Mouse (Mus musculus) adrenal gland, adult 8-10 months (tissue): Measurements from ENCODE around the gene Gm47996. TPM values are rescaled to one million over a fixed set of nuclear protein-coding genes. Genes with fewer than 3 reads are reported as not detected.
A peak's percentile ranks its signal among the peaks of the same experiment; 100 is the strongest.
"Not testable (repeated sequence)": the region's sequence is repeated elsewhere in the genome, so short reads cannot be mapped to it uniquely, and the experiment has no call there.

ENCODE experiments used
- DNase-seq: peaks from one replicate; pipeline ENCODE4 v3.0.0; 2022
- total RNA-seq, 4 experiments: library from RNA; stranded (reverse); gene quantifications; 2 replicates each; pipeline ENCODE4 v1.2.4; 2022

The Gm47996 gene
- not detected for total RNA-seq

- not testable (repeated sequence) for DNase-seq
Measured at GRCm38 (mm10) chr1:151209824-151210355, at the start of gene Gm47996. Gene Gm47996 (plus strand): TSS chr1:151210131.

DNA sequence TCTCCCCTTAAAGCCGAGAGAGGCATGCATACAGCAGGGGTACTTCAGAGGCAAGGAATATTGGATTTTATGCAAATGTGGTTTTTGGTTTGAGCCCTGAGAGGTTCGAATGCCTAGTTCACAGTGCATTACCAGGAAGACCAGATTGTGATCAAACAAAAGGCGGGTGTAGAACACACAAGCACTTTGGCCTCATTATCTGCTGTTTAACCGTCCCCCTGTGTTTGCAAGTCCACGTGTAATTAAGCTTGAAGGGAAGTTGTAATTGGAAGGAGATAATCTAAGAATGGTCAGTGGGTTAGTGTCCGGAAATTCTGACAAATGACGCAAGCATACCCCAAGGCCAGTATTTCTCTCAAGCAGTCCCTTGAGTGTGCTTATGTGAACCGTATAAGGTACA, 43.9 kb upstream of the Gm47996 start:
- no peak for DNase-seq

- no peak for DNase-seq
Measured at GRCm38 (mm10) chr1:151167297-151168047, 42.5 kb upstream of the Gm47996 start.

- DNase-seq, result no peak
Measured at GRCm38 (mm10) chr1:151168637-151169036, 41.3 kb upstream of the Gm47996 start.

- no peak for DNase-seq
Measured at GRCm38 (mm10) chr1:151171572-151172461, 38.1 kb upstream of the Gm47996 start.

GRCm38 (mm10) chr1:151177030-151177936, 32.6 kb upstream of the Gm47996 start:
- DNase-seq, result peak; percentile 9

GRCm38 (mm10) chr1:151177937-151178271, 32.0 kb upstream of the Gm47996 start:
- no peak for DNase-seq

DNA sequence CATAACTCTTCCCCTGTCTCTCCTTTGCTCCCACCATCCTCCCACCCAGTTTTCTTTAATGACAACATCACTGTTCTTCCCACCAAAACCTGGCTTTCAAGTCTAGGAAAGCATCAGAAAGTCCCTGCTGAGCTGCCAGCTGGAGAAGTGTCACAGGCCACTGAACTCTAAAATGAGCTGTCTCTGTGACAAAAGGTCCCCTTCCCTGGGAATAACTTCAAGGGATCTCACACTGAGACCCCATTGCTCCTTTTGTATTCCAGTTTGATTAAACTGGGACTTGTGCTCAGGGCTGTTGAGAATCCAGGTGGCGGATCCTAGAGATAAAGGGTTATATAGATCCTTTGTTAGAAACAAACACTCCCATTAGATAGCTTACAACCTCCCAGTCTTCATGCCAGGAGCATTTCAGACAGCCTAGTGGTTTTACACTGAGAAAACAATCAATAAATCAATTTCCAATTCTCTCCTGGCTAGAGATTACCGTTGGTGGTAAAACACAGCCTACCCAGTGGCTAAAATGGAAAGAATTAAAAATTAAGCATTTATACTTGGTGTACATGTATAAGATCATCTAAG, 31.3 kb upstream of the Gm47996 start:
- DNase-seq, result no peak

- no peak for DNase-seq
Measured at GRCm38 (mm10) chr1:151180167-151180566, 29.8 kb upstream of the Gm47996 start.

GRCm38 (mm10) chr1:151182266-151182665, 27.7 kb upstream of the Gm47996 start, which contains the start of gene Gm47985:
Gene Gm47985 (plus strand): TSS chr1:151182537.
- not testable (repeated sequence) for DNase-seq

DNA sequence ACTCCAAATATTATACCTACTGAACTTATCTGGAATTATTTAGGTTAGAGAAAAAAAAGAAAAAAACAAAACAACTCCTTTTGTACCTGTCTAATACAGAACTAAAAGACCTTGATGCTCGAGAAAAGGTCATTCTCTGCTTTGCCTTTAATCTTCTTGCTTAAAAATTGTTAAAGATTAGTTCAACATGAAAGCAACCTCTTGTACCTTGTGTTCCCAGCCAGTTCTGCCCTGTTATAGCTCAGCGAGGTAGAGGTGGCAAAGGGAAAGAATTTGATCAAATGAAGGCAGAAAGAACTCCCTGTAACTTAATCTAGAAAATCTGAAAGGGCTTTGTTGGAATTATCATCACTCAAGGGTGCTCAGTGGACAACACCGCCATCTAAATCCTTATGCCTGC, 23.7 kb upstream of the Gm47996 start:
- not testable (repeated sequence) for DNase-seq

DNA sequence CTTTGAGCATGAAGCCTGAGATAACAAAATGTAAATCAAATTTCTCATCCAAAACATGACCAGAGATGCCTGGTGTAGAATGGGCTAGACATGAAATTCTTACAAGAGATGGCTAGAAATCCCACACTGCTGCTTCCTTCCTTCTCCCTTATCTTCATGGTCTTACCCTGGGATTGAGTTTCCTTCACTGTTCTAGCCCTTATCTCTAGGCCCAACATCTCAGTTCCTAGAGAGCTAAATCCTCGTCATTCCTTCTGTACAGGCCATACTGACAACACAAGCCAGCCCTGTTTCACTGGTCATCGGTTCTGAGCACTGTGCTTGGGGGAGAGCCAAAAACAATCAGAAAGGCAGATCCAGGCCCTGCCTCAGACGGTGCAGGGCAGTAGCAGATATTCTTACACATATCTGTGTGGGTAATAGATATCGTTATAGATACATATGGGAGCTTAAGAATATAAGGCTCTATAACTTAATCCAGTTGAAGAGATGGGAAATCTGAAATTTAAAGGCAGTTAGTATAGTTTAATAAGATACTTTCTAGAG, 23.0 kb upstream of the Gm47996 start:
- DNase-seq, result not testable (repeated sequence)

DNA sequence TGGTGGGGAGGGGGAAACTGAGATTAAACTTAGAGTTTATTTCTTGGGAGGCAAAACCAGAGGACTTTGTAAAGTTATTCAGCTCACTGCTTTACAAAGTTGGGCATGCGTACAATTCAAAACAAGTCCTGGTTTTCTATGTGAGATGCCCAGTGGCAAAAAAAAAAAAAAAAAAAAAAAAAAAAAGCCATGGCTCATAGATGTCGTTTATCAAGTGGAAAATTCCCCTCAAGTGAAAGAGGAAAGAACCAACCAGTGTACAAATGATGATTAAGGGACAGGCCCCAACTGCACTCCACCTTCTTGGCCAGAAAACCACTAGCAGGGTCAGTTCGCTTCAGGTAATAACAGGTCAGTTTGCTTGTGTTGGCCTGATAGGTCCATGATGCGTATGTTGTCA, 21.5 kb upstream of the Gm47996 start:
- no peak for DNase-seq

- not testable (repeated sequence) for DNase-seq
Measured at GRCm38 (mm10) chr1:151192075-151192474, 17.9 kb upstream of the Gm47996 start, which contains the start of gene Gm8947. Gene Gm8947 (plus strand): TSS chr1:151192376.

DNA sequence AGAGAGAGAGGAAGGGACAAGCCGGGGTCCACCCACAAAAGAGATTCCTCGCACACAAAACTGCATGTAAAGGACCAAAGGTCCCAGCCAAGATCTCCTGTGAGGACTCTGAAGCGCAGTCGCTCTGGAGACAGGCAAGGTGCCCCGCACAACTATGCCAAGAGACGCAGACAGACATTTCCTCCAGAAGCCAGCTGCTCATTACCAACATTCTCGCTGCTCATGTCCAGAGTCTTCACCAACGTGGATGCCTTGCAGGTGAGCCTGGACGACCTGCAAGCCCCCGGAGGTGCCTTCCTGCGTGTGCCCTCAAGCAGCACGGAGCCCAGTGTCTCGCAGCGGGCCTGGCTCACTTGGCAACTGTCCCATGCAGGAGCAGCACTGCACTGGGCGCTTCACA, 17.2 kb upstream of the Gm47996 start:
- not testable (repeated sequence) for DNase-seq

GRCm38 (mm10) chr1:151195986-151196385, 13.9 kb upstream of the Gm47996 start:
- DNase-seq, result not testable (repeated sequence)

DNA sequence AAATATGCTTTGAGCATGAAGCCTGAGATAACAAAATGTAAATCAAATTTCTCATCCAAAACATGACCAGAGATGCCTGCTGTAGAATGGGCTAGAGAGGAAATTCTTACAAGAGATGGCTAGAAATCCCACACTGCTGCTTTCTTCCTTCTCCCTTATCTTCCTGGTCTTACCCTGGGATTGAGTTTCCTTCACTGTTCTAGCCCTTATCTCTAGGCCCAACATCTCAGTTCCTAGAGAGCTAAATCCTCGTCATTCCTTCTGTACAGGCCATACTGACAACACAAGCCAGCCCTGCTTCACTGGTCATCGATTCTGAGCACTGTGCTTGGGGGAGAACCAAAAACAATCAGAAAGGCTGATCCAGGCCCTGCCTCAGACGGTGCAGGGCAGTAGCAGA, 13.2 kb upstream of the Gm47996 start:
- DNase-seq, result not testable (repeated sequence)

DNA sequence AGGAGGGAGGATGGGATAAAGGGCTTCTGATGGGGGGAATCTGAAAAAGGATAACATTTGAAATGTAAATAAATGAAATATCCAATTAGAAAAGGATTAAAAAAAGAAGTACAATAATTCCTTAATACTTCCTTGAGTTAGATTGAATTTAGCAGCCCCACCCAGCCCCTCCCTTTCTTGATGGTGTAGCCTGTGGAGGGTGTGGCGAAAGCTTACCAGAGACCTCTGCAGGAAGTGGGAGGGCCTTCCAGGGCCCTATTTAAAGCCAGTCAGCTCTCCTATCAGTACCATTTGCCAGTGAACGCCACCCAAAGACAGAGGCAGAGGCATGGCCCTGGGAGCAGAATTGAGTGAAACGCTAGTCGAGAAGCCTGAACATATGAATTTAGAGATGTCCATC, 11.8 kb upstream of the Gm47996 start, which contains the start of gene Gm47995:
TSS of gene Gm47995 (plus strand) at position 329 of the 400 bp plus-strand sequence.
- DNase-seq, result not testable (repeated sequence)

DNA sequence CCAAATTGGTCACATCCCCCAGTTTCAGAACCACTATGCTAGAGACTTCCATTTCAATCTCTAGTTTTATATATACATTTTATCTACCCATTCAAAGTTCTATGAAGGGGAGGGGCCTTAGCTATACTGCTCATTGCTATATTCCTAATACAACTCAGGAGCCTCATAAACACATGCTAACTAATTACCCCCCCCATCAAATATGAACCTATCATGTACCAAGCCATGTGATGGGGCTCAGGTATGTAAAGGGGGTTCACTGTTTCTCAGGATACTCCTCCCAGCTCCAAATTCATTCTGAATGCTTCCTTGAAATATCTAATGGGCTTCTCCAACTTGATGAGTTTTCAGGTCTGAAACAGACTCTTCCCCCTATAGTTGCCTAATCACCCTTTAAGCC, 9.3 kb upstream of the Gm47996 start:
- not testable (repeated sequence) for DNase-seq

GRCm38 (mm10) chr1:151202771-151203170, 7.2 kb upstream of the Gm47996 start:
- not testable (repeated sequence) for DNase-seq

GRCm38 (mm10) chr1:151203818-151204217, 6.1 kb upstream of the Gm47996 start, which contains the start of gene 3110040M04Rik:
Gene 3110040M04Rik (plus strand): TSS chr1:151204121.
- not testable (repeated sequence) for DNase-seq
